Mouse (Mus musculus): ENCODE data around the gene Lpin2. TPM values are rescaled to one million over a fixed set of nuclear protein-coding genes. Genes with fewer than 3 reads are reported as not detected.

Gene Lpin2
- polyA plus RNA-seq, 1 experiment, result 11.2 TPM

GRCm38 (mm10) chr17:71254736-71255135, 72.4 kb downstream of the Lpin2 start:
- H3K36me3 ChIP-seq (ENCODE audit: control insufficient read depth, insufficient read depth, low read length), result no peaks in the 10 kb centered on the region; the same call in 1 of the 2 replicates
- TF ChIP-seq CTCF (IDR thresholded peaks at IDR 0.05; ENCODE audit: control insufficient read depth, insufficient read depth, insufficient replicate concordance, low read depth, low read length) (0 out of 2 replicates have a peak, but pooled peaks have one; percentile 8), POLR2A (IDR thresholded peaks at IDR 0.05; ENCODE audit: control insufficient read depth, low read depth, low read length) (no peak)
- H3K4me1 ChIP-seq (ENCODE audit: control insufficient read depth, insufficient read depth, low read length), result peaks cover 13% of the 10 kb centered on the region
- H3K4me3 ChIP-seq (ENCODE audit: control insufficient read depth, low read depth, low read length), result no peak overlapping the region
- no peak overlapping the region for H3K27ac ChIP-seq (ENCODE audit: control insufficient read depth, insufficient read depth, low read depth, low read length)
- H3K27me3 ChIP-seq (ENCODE audit: control insufficient read depth, insufficient read depth, low read length), result no peaks in the 10 kb centered on the region

- Histone ChIP-seq H3K27me3 (ENCODE audit: control insufficient read depth, insufficient read depth, low read length) (no peaks in the 10 kb centered on the region), H3K4me1 (ENCODE audit: control insufficient read depth, insufficient read depth, low read length) (peaks cover 13% of the 10 kb centered on the region), H3K27ac (ENCODE audit: control insufficient read depth, insufficient read depth, low read depth, low read length) (no peak overlapping the region), H3K36me3 (ENCODE audit: control insufficient read depth, insufficient read depth, low read length) (no peaks in the 10 kb centered on the region), H3K4me3 (ENCODE audit: control insufficient read depth, low read depth, low read length) (peak overlapping the region; percentile 16)
- no peak for TF ChIP-seq POLR2A (IDR thresholded peaks at IDR 0.05; ENCODE audit: control insufficient read depth, low read depth, low read length)
- no peak for TF ChIP-seq CTCF (IDR thresholded peaks at IDR 0.05; ENCODE audit: control insufficient read depth, insufficient read depth, insufficient replicate concordance, low read depth, low read length)
Observed at GRCm38 (mm10) chr17:71256068-71256615, 73.8 kb downstream of the Lpin2 start.

GRCm38 (mm10) chr17:71256806-71257536, 74.6 kb downstream of the Lpin2 start:
- peaks cover 10% of the 10 kb centered on the region for H3K4me1 ChIP-seq (ENCODE audit: control insufficient read depth, insufficient read depth, low read length)
- H3K4me3 ChIP-seq (ENCODE audit: control insufficient read depth, low read depth, low read length), result no peak overlapping the region
- no peak overlapping the region for H3K27ac ChIP-seq (ENCODE audit: control insufficient read depth, insufficient read depth, low read depth, low read length)
- H3K27me3 ChIP-seq (ENCODE audit: control insufficient read depth, insufficient read depth, low read length), result no peaks in the 10 kb centered on the region
- no peaks in the 10 kb centered on the region for H3K36me3 ChIP-seq (ENCODE audit: control insufficient read depth, insufficient read depth, low read length)
- no peak for TF ChIP-seq POLR2A (IDR thresholded peaks at IDR 0.05; ENCODE audit: control insufficient read depth, low read depth, low read length)
- no peak for TF ChIP-seq CTCF (IDR thresholded peaks at IDR 0.05; ENCODE audit: control insufficient read depth, insufficient read depth, insufficient replicate concordance, low read depth, low read length)

- Histone ChIP-seq H3K4me3 (ENCODE audit: control insufficient read depth, low read depth, low read length) (no peak overlapping the region), H3K27ac (ENCODE audit: control insufficient read depth, insufficient read depth, low read depth, low read length) (no peak overlapping the region), H3K27me3 (ENCODE audit: control insufficient read depth, insufficient read depth, low read length) (no peaks in the 10 kb centered on the region), H3K4me1 (ENCODE audit: control insufficient read depth, insufficient read depth, low read length) (peaks cover 10% of the 10 kb centered on the region), H3K36me3 (ENCODE audit: control insufficient read depth, insufficient read depth, low read length) (no peaks in the 10 kb centered on the region)
- TF ChIP-seq CTCF (IDR thresholded peaks at IDR 0.05; ENCODE audit: control insufficient read depth, insufficient read depth, insufficient replicate concordance, low read depth, low read length) (no peak), POLR2A (IDR thresholded peaks at IDR 0.05; ENCODE audit: control insufficient read depth, low read depth, low read length) (no peak)
Observed at GRCm38 (mm10) chr17:71259727-71260126, 77.4 kb downstream of the Lpin2 start.

- no peak overlapping the region for H3K27ac ChIP-seq (ENCODE audit: control insufficient read depth, insufficient read depth, low read depth, low read length)
- no peaks in the 10 kb centered on the region for H3K27me3 ChIP-seq (ENCODE audit: control insufficient read depth, insufficient read depth, low read length)
- no peak for TF ChIP-seq POLR2A (IDR thresholded peaks at IDR 0.05; ENCODE audit: control insufficient read depth, low read depth, low read length)
- TF ChIP-seq CTCF (IDR thresholded peaks at IDR 0.05; ENCODE audit: control insufficient read depth, insufficient read depth, insufficient replicate concordance, low read depth, low read length), result no peak
- peaks cover 8% of the 10 kb centered on the region for H3K4me1 ChIP-seq (ENCODE audit: control insufficient read depth, insufficient read depth, low read length)
- no peaks in the 10 kb centered on the region for H3K36me3 ChIP-seq (ENCODE audit: control insufficient read depth, insufficient read depth, low read length)
- H3K4me3 ChIP-seq (ENCODE audit: control insufficient read depth, low read depth, low read length), result no peak overlapping the region
Observed at GRCm38 (mm10) chr17:71260658-71261057, 78.3 kb downstream of the Lpin2 start.

GRCm38 (mm10) chr17:71263136-71263535, 80.8 kb downstream of the Lpin2 start:
- TF ChIP-seq POLR2A (IDR thresholded peaks at IDR 0.05; ENCODE audit: control insufficient read depth, low read depth, low read length) (no peak), CTCF (IDR thresholded peaks at IDR 0.05; ENCODE audit: control insufficient read depth, insufficient read depth, insufficient replicate concordance, low read depth, low read length) (no peak)
- Histone ChIP-seq H3K36me3 (ENCODE audit: control insufficient read depth, insufficient read depth, low read length) (no peaks in the 10 kb centered on the region), H3K4me3 (ENCODE audit: control insufficient read depth, low read depth, low read length) (no peak overlapping the region), H3K27me3 (ENCODE audit: control insufficient read depth, insufficient read depth, low read length) (no peaks in the 10 kb centered on the region), H3K4me1 (ENCODE audit: control insufficient read depth, insufficient read depth, low read length) (no peaks in the 10 kb centered on the region), H3K27ac (ENCODE audit: control insufficient read depth, insufficient read depth, low read depth, low read length) (no peak overlapping the region)

- Histone ChIP-seq H3K27ac (ENCODE audit: control insufficient read depth, insufficient read depth, low read depth, low read length) (no peak overlapping the region), H3K27me3 (ENCODE audit: control insufficient read depth, insufficient read depth, low read length) (no peaks in the 10 kb centered on the region), H3K4me3 (ENCODE audit: control insufficient read depth, low read depth, low read length) (no peak overlapping the region), H3K36me3 (ENCODE audit: control insufficient read depth, insufficient read depth, low read length) (no peaks in the 10 kb centered on the region), H3K4me1 (ENCODE audit: control insufficient read depth, insufficient read depth, low read length) (no peaks in the 10 kb centered on the region)
- TF ChIP-seq POLR2A (IDR thresholded peaks at IDR 0.05; ENCODE audit: control insufficient read depth, low read depth, low read length), result no peak
- TF ChIP-seq CTCF (IDR thresholded peaks at IDR 0.05; ENCODE audit: control insufficient read depth, insufficient read depth, insufficient replicate concordance, low read depth, low read length), result no peak
Observed at GRCm38 (mm10) chr17:71264739-71265138, 82.4 kb downstream of the Lpin2 start.

Data from testis, adult 2 months (tissue).